Mouse (Mus musculus) CH12.LX (cell line): ENCODE data around the gene Spdye4b. TPM values are rescaled to one million over a fixed set of nuclear protein-coding genes. Genes with fewer than 3 reads are reported as not detected.

Source experiments
- DNase-seq: peaks from one replicate; pipeline ENCODE4 v3.0.0-alpha.2; 2013; ENCODE audit errors: extremely low read depth
- H3K27ac ChIP-seq: 2 replicates; pipeline ENCODE4 v1.5.1; 2012; ENCODE audit warnings: low read depth, mild to moderate bottlenecking, control low read depth, moderate library complexity; ENCODE audit not compliant: insufficient read depth
- H3K27me3 ChIP-seq: replicated peaks from 2 replicates; pipeline ENCODE3; 2012; ENCODE audit warnings: inconsistent platforms
- H3K36me3 ChIP-seq, 2 experiments: replicated peaks in 1 of 2; 2 replicates each; pipeline versions ENCODE3 to v1.6.1; 2012; ENCODE audit warnings: inconsistent platforms in 1 of 2, low read length in 1 of 2, mild to moderate bottlenecking in 1 of 2, mixed read lengths in 1 of 2, moderate library complexity in 1 of 2; ENCODE audit not compliant: control insufficient read depth in 1 of 2, insufficient read depth in 1 of 2
- H3K4me1 ChIP-seq, 2 experiments: 2 replicates each; pipeline ENCODE4 v1.6.1; 2012; ENCODE audit warnings: inconsistent platforms in 1 of 2, moderate library complexity in 1 of 2; ENCODE audit not compliant: insufficient read depth in 2 of 2, control insufficient read depth in 1 of 2
- H3K4me2 ChIP-seq: 2 replicates; pipeline ENCODE4 v1.6.1; 2012; ENCODE audit warnings: low read depth, mild to moderate bottlenecking, control low read depth; ENCODE audit not compliant: poor library complexity, insufficient read depth, severe bottlenecking
- H3K4me3 ChIP-seq, 3 experiments: fragments of 150-350 bp in 1 of 3; sonication (generic) in 1 of 3; replicated peaks in 1 of 3; 2 replicates each; pipeline versions ENCODE3 to v1.5.1; 2011 to 2012; ENCODE audit warnings: low read depth in 2 of 3, low read length in 2 of 3, mild to moderate bottlenecking in 2 of 3, moderate library complexity in 2 of 3, control low read depth in 1 of 3, improper control_type of control experiment in 1 of 3, inconsistent platforms in 1 of 3, mixed read lengths in 1 of 3; ENCODE audit not compliant: poor library complexity in 1 of 3
- H3K79me2 ChIP-seq: replicated peaks from 2 replicates; pipeline ENCODE4 v1.6.1; 2012; ENCODE audit warnings: mild to moderate bottlenecking, moderate library complexity; ENCODE audit not compliant: control insufficient read depth, poor library complexity, insufficient read depth, severe bottlenecking; ENCODE audit errors: extremely low read depth
- H3K9ac ChIP-seq: 2 replicates; pipeline ENCODE4 v1.6.1; 2012; ENCODE audit warnings: low read depth, mild to moderate bottlenecking, control low read depth, moderate library complexity; ENCODE audit not compliant: insufficient read depth
- H3K9me3 ChIP-seq: replicated peaks from 2 replicates; pipeline ENCODE3; 2012; ENCODE audit warnings: low read length, inconsistent platforms, mixed read lengths
- BHLHE40 ChIP-seq: IDR thresholded peaks from 2 replicates; pipeline ENCODE4 v1.6.1; 2011; ENCODE audit warnings: mild to moderate bottlenecking, low read depth, low read length, improper control_type of control experiment
- CHD1 ChIP-seq: IDR thresholded peaks from 2 replicates; pipeline ENCODE4 v1.6.1; 2012; ENCODE audit warnings: low read depth, low read length, improper control_type of control experiment, inconsistent platforms
- CHD2 ChIP-seq: IDR thresholded peaks from 2 replicates; pipeline ENCODE4 v1.6.1; 2011; ENCODE audit warnings: low read length, improper control_type of control experiment
- E2F4 ChIP-seq: IDR thresholded peaks from 2 replicates; pipeline ENCODE4 v1.6.1; 2011; ENCODE audit warnings: low read depth, low read length, improper control_type of control experiment; ENCODE audit not compliant: insufficient replicate concordance
- ELF1 ChIP-seq: IDR thresholded peaks from 2 replicates; pipeline ENCODE4 v1.6.1; 2014; ENCODE audit warnings: low read depth, mild to moderate bottlenecking, inconsistent platforms, low read length, improper control_type of control experiment
- ETS1 ChIP-seq: conservative IDR thresholded peaks from 2 replicates; pipeline ENCODE4 v1.6.1; 2012; ENCODE audit warnings: low read depth, mild to moderate bottlenecking, inconsistent platforms, low read length, improper control_type of control experiment, moderate library complexity
- HCFC1 ChIP-seq: IDR thresholded peaks from 2 replicates; pipeline ENCODE4 v1.6.1; 2012; ENCODE audit warnings: low read depth, mild to moderate bottlenecking, inconsistent platforms, low read length, improper control_type of control experiment
- IRF4 ChIP-seq: IDR thresholded peaks from 2 replicates; pipeline ENCODE4 v1.6.1; 2014; ENCODE audit warnings: low read depth, mild to moderate bottlenecking, inconsistent platforms, low read length, improper control_type of control experiment
- MAFK ChIP-seq: IDR thresholded peaks from 2 replicates; pipeline ENCODE4 v1.6.1; 2011; ENCODE audit warnings: low read length, improper control_type of control experiment; ENCODE audit not compliant: insufficient replicate concordance
- MAX ChIP-seq: IDR thresholded peaks from 2 replicates; pipeline ENCODE4 v1.6.1; 2011; ENCODE audit warnings: low read length, improper control_type of control experiment
- MAZ ChIP-seq: IDR thresholded peaks from 2 replicates; pipeline ENCODE4 v1.6.1; 2012; ENCODE audit warnings: low read depth, mild to moderate bottlenecking, inconsistent platforms, low read length, improper control_type of control experiment, moderate library complexity
- MEF2A ChIP-seq: IDR thresholded peaks from 2 replicates; pipeline ENCODE4 v1.6.1; 2014; ENCODE audit warnings: low read depth, mild to moderate bottlenecking, inconsistent platforms, low read length, improper control_type of control experiment, borderline replicate concordance
- MXI1 ChIP-seq: IDR thresholded peaks from 2 replicates; pipeline ENCODE4 v1.6.1; 2011; ENCODE audit warnings: mild to moderate bottlenecking, low read depth, low read length, improper control_type of control experiment
- PAX5 ChIP-seq: IDR thresholded peaks from 2 replicates; pipeline ENCODE4 v1.6.1; 2012; ENCODE audit warnings: low read length, inconsistent platforms, mixed read lengths
- POLR2A ChIP-seq: IDR thresholded peaks from 2 replicates; pipeline ENCODE4 v1.6.1; 2011; ENCODE audit warnings: low read depth, mild to moderate bottlenecking, improper control_type of control experiment, low read length
- POLR2AphosphoS2 ChIP-seq: IDR thresholded peaks from 2 replicates; pipeline ENCODE4 v1.6.1; 2011; ENCODE audit warnings: low read depth, low read length, improper control_type of control experiment
- RCOR1 ChIP-seq: conservative IDR thresholded peaks from 2 replicates; pipeline ENCODE4 v1.6.1; 2012; ENCODE audit warnings: low read depth, mild to moderate bottlenecking, inconsistent platforms, low read length, improper control_type of control experiment
- TBP ChIP-seq: conservative IDR thresholded peaks from 2 replicates; pipeline ENCODE4 v1.6.1; 2011; ENCODE audit warnings: low read depth, low read length, improper control_type of control experiment
- TCF12 ChIP-seq: IDR thresholded peaks from 2 replicates; pipeline ENCODE4 v1.6.1; 2014; ENCODE audit warnings: low read depth, mild to moderate bottlenecking, inconsistent platforms, low read length, improper control_type of control experiment
- UBTF ChIP-seq: IDR thresholded peaks from 2 replicates; pipeline ENCODE4 v1.6.1; 2012; ENCODE audit warnings: low read depth, mild to moderate bottlenecking, inconsistent platforms, low read length, improper control_type of control experiment, moderate library complexity
- USF1 ChIP-seq: IDR thresholded peaks from 2 replicates; pipeline ENCODE4 v1.6.1; 2014; ENCODE audit warnings: low read depth, mild to moderate bottlenecking, inconsistent platforms, low read length, improper control_type of control experiment
- USF2 ChIP-seq: conservative IDR thresholded peaks from 2 replicates; pipeline ENCODE4 v1.6.1; 2011; ENCODE audit warnings: low read depth, low read length, improper control_type of control experiment
- ZC3H11A ChIP-seq: IDR thresholded peaks from 2 replicates; pipeline ENCODE4 v1.6.1; 2012; ENCODE audit warnings: low read depth, mild to moderate bottlenecking, inconsistent platforms, low read length, improper control_type of control experiment
- dilution Hi-C: fragments of 300-500 bp; cut with MboI; formaldehyde crosslinking; loops from 2 replicates; pipeline ENCODE4 v1.14.3; 2020; ENCODE audit warnings: low sequenced_read_pairs; ENCODE audit not compliant: extremely low pct_unique_long_range_greater_than_20kb, extremely low pct_ligation_motif_present
- in situ Hi-C: fragments of 300-500 bp; cut with MboI; formaldehyde crosslinking; loops from 3 replicates; pipeline ENCODE4 v1.14.3; 2019; ENCODE audit warnings: low sequenced_read_pairs, low pct_ligation_motif_present, low pct_unique_long_range_greater_than_20kb, mixed read lengths
- polyA plus RNA-seq: library from polyadenylated mRNA; unstranded; fragments of >175 nt; gene quantifications from 2 replicates; pipeline ENCODE4 v1.2.1, GENCODE M21; 2012; ENCODE audit warnings: low read depth; ENCODE audit not compliant: insufficient read length
- total RNA-seq, 2 experiments: library from RNA; depleted of rRNA; stranded (reverse); fragments of 300-350 nt in 1 of 2; fragments of >200 nt in 1 of 2; gene quantifications; 2 replicates each; pipeline ENCODE4 v1.2.3; 2012 to 2014

Spdye4b gene
- total and polyA plus RNA-seq, 3 experiments = not detected

- Histone ChIP-seq H3K4me2 (no peak overlapping the region), H3K27ac (no peak overlapping the region), H3K36me3 (peaks cover 36 to 85% of the 10 kb centered on the region in 2 experiments), H3K9me3 (peaks cover 35% of the 10 kb centered on the region), H3K9ac (no peak overlapping the region), H3K4me1 (peaks cover 0 to 3% of the 10 kb centered on the region in 2 experiments; a peak in 1 of 4 replicates), H3K4me3 (no peak overlapping the region), H3K27me3 (no peaks in the 10 kb centered on the region), H3K79me2 (no peaks in the 10 kb centered on the region)
- dilution Hi-C loops (no loop called here), in situ Hi-C loops (no loop called here)
- TF ChIP-seq MAZ (no peak), PAX5 (no peak), MEF2A (no peak), HCFC1 (no peak), CHD2 (no peak), ELF1 (no peak), BHLHE40 (no peak), ETS1 (no peak), POLR2AphosphoS2 (no peak), ZC3H11A (no peak), MAFK (no peak), UBTF (no peak), TCF12 (no peak), USF1 (no peak), MAX (no peak), TBP (no peak), POLR2A (no peak), USF2 (no peak), IRF4 (no peak), E2F4 (no peak)
- no peak for DNase-seq
Observed at GRCm38 (mm10) chr5:143252791-143253185, 72.0 kb downstream of the Spdye4b start.

- no peaks in the 10 kb centered on the region for H3K79me2 ChIP-seq
- no peak overlapping the region for H3K27ac ChIP-seq
- peaks cover 35% of the 10 kb centered on the region for H3K9me3 ChIP-seq
- no peaks in the 10 kb centered on the region for H3K27me3 ChIP-seq
- dilution Hi-C loops = no loop called here
- H3K9ac ChIP-seq = no peak overlapping the region
- TF ChIP-seq MXI1 (no peak), RCOR1 (no peak), CHD1 (no peak)
- no peak overlapping the region for H3K4me2 ChIP-seq
- H3K4me1 ChIP-seq = peaks cover 0 to 3% of the 10 kb centered on the region in 2 experiments; a peak in 1 of 4 replicates
- in situ Hi-C loops = no loop called here
- no peak for DNase-seq
- no peak overlapping the region for H3K4me3 ChIP-seq
- peaks cover 31 to 82% of the 10 kb centered on the region in 2 experiments for H3K36me3 ChIP-seq
Observed at GRCm38 (mm10) chr5:143253186-143253880, 72.5 kb downstream of the Spdye4b start.
